Mouse (Mus musculus): ENCODE results near the gene Eif2ak3.
A peak's percentile ranks its signal among the peaks of the same experiment; 100 is the strongest.

Eif2ak3 gene

DNA sequence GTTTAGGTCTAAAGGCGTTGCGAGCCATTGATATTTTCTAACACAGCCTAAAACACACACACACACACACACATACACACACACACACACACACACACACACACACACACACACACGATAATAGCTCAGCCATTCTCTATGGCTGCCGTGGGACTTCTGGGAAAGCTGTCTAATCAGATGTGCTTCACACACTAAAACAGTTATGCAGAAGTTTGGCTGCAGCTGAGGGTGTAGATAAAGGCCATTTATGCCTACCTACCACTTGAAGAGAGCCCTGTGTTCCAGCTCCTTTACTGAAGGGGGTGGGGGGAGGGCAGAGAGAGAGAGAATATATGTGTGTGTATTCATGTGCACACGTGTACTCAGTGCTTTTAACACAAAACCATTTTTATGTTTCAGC, 59.4 kb downstream of the Eif2ak3 start:
- no peak for DNase-seq (ENCODE audit: low spot score)

DNA sequence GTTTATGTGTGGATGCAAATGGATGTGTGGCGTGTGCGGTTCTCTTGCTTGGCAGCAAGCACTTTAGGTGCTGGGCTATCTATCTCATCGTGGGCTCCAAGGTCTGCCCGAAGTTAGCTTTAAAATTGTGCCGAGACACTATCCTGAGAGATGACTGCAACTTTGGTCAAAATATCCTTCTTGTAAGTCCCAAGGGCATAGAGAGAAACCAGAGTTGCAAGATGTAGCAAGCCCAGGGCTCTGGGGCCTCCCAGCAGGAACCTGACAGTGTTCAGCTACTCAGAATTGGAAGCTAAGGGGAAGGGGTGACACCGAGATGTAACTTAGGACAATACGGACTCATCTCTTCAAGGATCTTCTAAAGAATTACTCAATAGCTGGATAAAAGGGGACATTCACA, 65.3 kb downstream of the Eif2ak3 start:
- no peak for DNase-seq (ENCODE audit: low spot score)

DNA sequence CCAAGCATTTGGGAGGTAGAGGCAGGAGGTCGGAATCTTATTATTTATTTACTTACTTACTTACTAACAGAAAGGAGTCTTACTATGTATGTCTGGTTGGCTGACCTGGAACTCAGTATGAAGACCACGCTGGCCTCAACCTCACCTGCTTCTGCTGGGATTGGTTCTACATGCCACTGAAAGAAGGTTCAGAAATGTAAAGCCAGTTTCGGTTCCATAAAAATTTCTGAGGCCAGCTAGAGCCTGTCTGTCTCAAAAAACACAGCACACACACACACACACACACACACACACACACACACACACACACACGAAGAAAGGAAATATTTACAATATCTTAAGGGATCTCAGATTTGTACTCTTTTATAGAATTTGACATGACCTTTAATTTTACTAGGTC, 66.0 kb downstream of the Eif2ak3 start:
- no peak for DNase-seq (ENCODE audit: low spot score)

GRCm38 (mm10) chr6:70911668-70912395, 67.5 kb downstream of the Eif2ak3 start:
- peak; percentile 17 for DNase-seq (ENCODE audit: low spot score)

- DNase-seq (ENCODE audit: low spot score) = no peak
These were observed 68.1 kb downstream of the Eif2ak3 start for GRCm38 (mm10) chr6:70912396-70912765.

DNA sequence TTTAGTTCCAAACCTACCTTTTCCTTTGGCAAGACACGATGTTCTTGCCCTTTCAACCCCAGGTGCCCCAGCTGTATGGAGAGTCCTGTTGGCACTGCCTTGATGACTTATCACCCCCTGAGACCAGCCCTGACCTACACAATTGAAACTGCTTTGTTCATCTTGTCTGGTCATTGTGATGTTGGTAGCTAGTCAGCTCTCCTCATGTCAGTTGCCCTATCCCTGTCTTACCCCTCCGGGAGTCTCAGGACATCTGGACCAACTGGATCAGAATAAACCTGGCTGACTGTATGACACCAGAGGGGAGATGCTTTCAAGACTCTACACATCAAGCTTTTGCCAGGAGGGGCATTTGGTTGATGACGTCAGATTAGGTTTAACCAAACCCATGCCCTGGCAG, 74.5 kb downstream of the Eif2ak3 start, which contains the start of gene Tex37:
Tex37 (minus strand) TSS at position 101 of the 400 bp plus-strand sequence.
- DNase-seq (ENCODE audit: low spot score) = no peak

DNA sequence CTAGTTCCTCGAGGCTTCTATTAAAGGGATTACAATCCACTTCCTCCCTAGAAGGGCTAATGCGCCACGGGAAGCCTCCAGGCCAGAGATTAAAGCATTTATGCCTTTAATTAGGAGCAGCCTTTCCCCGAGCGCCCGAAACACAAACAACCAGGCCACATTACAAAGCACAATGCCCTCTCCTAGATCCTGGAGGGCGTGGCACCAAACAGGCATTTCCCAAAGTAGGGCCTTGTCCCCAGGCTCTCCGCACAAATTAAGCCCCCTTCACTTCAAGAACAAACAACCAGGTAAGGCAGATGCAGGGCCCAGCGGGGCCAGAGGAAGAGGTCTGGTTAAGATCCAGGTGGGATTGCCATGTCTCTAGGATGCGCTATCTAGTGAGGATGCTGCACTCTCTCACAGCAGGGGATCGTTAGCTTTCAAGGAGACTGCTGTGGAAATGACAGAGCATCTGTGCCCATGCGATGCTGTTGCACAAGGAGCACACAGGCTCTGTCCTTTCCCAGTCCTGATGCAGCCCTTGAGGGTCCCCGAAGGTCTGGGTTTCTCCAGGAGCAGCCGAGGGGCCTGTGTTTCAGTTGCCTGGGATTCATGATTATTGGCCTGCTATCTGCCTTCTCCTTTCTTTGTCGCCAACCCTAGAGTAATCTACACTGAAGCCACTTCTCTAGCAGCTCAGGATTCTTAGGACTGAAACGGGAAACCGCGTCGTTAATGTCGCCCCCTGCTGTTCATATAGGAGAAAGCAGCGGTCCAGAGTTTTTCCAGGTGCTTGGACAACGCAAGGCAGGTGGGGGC, 77.2 kb downstream of the Eif2ak3 start:
- peak; percentile 83 for DNase-seq (ENCODE audit: low spot score)

DNA sequence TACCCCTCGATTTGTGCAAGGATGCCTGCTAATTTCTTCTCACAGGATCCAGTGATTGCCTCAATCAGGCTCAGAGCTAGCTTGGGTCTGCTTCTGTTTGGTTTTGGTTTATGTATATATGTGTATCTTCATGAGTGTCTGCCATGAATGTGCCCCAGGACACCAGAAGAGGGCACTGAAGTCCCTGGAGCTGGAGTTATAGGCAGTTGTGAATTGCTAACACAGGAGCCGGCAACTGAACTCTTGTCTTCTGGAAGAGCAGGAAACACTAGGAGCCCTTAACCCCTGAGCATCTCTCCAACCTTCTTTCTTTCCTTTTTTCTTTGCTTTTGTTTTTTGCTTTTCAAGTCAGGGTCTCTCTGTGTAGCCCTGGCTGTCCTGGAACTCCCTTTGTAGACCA, 87.5 kb downstream of the Eif2ak3 start:
- no peak for DNase-seq (ENCODE audit: low spot score)

- no peak for DNase-seq (ENCODE audit: low spot score)
These were observed 109.0 kb downstream of the Eif2ak3 start for GRCm38 (mm10) chr6:70953274-70953673.

- DNase-seq (ENCODE audit: low spot score) = peak; percentile 66
These were observed 109.7 kb downstream of the Eif2ak3 start for GRCm38 (mm10) chr6:70954040-70954439.

All from embryo, embryonic 10.5 days (tissue).